Mouse (Mus musculus) heart, postnatal 10 days (tissue): ENCODE data around the gene Klrk1. TPM values are rescaled to one million over a fixed set of nuclear protein-coding genes. Genes with fewer than 3 reads are reported as not detected.
"Not testable (repeated sequence)": the region's sequence is repeated elsewhere in the genome, so short reads cannot be mapped to it uniquely, and the experiment has no call there.

Experiments
- DNase-seq, 2 experiments: peaks; one replicate each; pipeline ENCODE4 v3.0.0; 2021
- intact Hi-C: fragments of 180-260 bp; cut with DNase I; formaldehyde crosslinking; loops from one replicate; pipeline ENCODE4 v1.15.1; 2025
- total RNA-seq, 2 experiments: library from RNA; stranded (reverse); gene quantifications; 2 replicates each; pipeline ENCODE4 v1.2.3; 2021

Klrk1 gene
- total RNA-seq: not detected

DNA sequence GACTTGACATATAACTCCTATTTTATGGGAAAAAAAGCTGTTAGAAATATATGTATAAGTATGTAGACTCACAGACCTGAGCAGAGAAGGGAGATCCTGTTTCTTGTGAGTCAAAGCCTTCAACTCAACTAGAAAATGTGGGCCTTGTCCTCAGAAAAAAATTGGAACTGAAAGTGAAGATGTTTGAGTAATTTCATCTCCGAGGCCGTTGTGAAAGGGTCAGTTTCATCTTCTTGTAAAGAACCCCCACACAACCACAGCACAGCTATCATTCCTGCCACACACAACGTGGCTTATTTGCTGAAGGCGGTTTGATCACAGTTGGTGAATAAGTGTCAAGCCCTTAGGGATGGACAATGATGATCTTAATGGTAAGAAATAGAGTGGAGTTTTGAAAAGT lies at the start of gene Klrk1:
Klrk1 (minus strand) TSS at position 130 of the 400 bp plus-strand sequence.
- intact Hi-C loops: no loop called here
- DNase-seq: no peak

DNA sequence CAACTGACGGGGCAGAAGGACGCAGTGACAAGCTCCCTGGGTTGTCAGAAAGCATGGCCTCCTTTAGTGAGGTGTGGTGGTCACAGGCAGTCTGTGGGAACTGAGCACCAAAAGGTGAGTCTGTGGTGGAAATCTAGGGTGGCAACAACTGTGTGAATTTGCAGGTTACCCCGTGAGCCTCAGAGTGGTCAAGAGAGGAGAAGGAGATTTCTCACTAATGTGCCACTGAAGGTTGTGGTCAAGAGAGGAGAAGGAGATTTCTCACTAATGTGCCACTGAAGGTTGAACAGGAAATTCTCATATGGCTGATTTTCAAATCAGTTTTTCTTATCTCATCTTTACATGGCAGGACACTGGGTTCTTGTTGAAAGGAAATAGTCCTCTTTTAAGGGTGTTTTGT lies 37.6 kb upstream of the Klrk1 start:
- DNase-seq, intact Hi-C loops: not testable (repeated sequence)

DNA sequence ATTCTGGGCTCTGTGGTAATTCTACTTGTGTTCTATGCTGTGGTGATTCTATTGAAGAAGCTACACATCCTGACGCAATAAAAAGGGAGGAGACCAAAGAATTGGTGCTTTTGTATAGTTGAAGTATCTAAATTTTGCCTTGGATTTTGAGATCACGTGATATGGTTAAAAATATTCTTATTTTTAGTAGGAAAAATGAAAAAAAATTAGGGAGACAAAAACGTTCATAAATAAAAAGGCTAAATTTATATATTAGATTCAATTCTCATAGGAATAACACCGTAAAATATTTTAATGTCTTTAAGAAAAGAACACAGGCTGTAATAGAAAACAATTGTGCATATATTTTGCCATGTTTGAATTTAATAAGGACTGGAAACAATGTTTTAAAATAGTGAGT lies 36.9 kb upstream of the Klrk1 start, which contains the start of gene Klrc2:
Klrc2 (minus strand) TSS at position 101 of the 400 bp plus-strand sequence.
- intact Hi-C loops, DNase-seq: not testable (repeated sequence)

DNA sequence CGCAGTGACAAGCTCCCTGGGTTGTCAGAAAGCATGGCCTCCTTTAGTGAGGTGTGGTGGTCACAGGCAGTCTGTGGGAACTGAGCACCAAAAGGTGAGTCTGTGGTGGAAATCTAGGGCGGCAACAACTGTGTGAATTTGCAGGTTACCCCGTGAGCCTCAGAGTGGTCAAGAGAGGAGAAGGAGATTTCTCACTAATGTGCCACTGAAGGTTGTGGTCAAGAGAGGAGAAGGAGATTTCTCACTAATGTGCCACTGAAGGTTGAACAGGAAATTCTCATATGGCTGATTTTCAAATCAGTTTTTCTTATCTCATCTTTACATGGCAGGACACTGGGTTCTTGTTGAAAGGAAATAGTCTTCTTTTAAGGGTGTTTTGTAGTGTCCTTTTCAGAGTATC lies 20.4 kb upstream of the Klrk1 start:
- intact Hi-C loops, DNase-seq: not testable (repeated sequence)

DNA sequence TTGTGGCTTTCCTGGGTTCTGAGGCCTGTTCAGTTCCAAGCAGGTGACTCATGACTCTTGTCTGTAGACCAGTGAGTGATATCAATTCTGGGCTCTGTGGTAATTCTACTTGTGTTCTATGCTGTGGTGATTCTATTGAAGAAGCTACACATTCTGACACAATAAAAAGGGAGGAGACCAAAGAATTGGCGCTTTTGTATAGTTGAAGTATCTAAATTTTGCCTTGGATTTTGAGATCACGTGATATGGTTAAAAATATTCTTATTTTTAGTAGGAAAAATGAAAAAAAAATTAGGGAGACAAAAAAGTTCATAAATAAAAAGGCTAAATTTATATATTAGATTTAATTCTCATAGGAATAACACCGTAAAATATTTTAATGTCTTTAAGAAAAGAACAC lies 19.6 kb upstream of the Klrk1 start, which contains the start of gene Klrc3:
Klrc3 (minus strand) TSS at position 101 of the 400 bp plus-strand sequence.
- intact Hi-C loops, DNase-seq: not testable (repeated sequence)

DNA sequence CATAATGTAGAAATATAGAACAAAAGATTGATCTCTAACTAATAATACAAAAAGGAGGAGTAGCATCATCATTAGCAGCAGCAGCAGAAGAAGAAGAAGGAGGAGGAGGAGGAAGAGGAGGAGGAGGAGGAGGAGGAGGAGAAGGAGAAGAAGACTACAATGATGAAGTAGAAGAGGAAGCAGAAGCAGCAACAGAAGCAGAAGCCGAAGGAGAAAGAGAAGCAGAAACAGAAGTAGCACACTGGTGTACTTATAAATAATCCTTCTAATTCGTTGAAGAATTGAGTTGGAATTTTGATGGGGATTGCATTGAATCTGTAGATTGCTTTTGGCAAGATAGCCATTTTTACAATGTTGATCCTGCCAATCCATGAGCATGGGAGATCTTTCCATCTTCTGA lies 7.4 kb upstream of the Klrk1 start:
- DNase-seq, intact Hi-C loops: not testable (repeated sequence)

DNA sequence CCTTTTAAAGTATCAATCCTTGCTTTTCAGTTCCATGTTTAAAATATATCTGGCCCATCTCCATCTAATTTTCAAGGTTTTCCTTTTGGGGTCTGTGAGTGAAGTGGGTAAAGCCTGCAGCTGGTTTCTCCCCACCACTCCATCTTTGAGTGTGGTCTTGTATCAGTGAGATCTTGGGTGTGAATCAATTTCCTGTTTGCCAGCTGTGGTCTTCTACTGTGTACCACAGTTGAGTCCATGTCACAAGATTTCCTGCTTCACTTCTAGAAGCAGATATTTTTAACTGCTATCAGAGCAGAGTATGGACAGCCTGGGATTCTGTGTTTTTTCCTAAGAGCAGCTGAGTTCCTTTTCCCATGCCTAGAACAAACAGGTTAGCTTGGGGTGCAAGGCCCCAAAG lies 15.3 kb downstream of the Klrk1 start:
- no peak for DNase-seq
- intact Hi-C loops: no loop called here

DNA sequence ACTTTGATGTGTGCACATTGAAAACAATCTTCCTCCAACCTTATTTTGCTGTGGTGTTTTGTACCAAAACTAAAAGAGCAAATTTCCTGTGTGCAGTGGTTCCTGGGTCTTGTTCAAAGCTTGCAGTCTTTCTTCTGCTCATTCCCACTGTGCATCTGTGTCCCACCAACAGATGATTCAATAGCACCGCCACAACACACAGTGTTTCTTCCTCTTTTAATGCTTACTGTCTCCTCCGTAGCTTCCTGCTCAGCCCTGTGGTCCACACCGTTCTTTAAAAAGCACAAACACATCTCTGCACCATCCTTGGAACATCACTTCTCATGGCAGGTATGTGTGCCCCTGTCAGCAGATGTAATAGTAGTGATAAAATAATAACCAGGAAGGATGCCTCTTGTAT lies 32.2 kb downstream of the Klrk1 start, which contains the start of gene Klrd1:
Klrd1 (plus strand) TSS at position 275 of the 400 bp plus-strand sequence.
- intact Hi-C loops: no loop called here

DNA sequence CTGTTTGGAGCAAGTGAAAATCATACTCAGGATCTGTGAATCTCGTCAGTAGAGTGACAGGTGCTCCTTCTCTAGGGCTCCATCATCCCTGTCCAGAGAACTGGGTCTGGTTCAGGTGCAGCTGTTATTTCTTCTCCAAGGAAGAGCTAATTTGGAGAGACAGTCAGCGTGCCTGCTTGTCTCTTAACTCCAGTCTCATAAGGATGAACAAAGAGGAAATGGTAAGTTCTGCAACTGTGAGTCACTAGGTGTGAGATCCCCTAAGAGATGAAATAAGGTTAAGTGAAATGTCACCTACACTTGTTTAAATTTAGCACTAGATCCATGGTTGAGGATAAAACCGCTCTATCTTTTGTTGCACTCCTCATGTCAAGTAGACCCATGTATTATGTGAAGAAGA lies 40.6 kb downstream of the Klrk1 start:
- intact Hi-C loops: no loop called here
- no peak for DNase-seq

More for the DNA sequence above, 32.2 kb downstream of the Klrk1 start, which contains the start of gene Klrd1:
- DNase-seq: no peak

DNA sequence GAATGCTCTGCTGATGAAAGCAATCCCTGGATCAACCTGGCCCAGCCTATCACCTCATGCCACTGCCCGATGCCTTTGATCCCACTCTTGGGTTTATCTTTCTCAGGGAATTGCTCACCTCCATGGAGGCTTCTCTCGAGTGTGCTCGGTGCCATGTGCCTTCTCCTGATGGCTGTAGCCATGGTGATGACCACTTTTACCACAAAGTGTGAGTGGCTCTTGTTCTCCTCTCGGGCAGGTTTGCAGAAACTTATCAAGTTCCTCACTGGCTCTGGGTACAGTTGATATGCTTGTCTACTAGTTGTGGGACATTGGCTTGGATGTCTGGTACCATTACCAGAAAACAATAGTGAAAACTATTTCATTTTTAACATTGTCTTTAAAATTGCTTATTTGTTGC lies 41.8 kb downstream of the Klrk1 start:
- DNase-seq: no peak

DNA sequence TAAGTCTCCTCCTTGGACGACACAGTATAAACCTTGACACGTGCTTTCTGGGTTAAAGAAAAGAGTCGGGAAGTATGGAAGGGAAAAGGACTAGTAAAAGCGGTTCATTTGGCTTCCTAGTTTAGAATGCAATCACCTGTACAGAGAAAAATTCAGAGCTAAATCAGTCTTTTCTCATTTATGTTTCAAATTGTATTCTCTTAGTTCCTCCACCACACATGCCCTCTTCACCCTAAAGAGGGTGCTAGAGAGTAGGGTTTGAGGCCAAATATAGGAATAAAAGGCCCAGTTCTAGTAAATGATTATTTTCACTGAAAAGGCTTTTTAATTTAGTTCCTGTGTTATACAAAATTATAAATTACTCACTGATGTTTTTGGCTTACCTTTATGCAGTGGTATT lies 42.4 kb downstream of the Klrk1 start:
- intact Hi-C loops: no loop called here

More for the DNA sequence above, 41.8 kb downstream of the Klrk1 start:
- intact Hi-C loops: no loop called here

DNA sequence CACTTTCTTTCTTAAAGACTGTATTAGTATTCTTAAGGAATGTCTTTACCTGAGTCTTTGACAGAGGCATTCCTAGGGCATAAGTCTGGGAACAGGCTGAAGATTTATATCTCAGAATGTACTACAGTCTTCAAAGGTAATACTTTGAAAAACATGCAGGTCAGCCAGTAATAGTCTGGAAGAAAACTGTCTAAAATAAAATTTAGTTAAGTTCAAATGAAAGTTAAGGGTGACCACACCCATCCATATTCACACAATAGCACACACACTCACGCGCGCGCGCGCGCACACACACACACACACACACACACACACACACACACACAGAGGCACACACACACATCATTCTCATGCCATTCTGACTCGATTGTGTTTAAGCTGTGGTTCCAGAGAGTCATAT lies 46.1 kb downstream of the Klrk1 start, which contains the start of gene Klre1:
Klre1 (plus strand) TSS at position 301 of the 400 bp plus-strand sequence.
- intact Hi-C loops: no loop called here
- no peak for DNase-seq

More for the DNA sequence above, 42.4 kb downstream of the Klrk1 start:
- no peak for DNase-seq

DNA sequence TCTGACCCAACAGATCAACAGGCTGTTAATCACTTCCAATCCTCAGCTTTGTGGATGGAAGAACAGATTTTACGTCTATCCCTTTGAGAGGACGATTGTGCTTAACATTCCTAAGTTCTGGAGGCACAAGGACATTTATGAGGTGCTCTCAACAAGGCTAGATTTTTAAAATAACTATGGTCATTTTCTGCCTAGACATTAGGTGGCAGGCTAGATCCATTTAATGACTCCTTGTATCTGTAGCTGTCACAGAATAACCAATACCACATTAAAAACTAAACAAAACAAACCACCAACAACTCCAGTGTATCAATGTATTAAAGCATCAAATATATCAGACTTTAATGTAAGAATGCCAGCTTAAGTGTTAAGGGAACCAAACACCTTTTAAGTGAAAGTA lies 48.3 kb downstream of the Klrk1 start:
- intact Hi-C loops: loop anchor here (2.0 kb wide), 1 partner anchor 1775 kb away; no protein-coding TSS in a partner anchor
- peak; percentile 6 to 20 for DNase-seq

DNA sequence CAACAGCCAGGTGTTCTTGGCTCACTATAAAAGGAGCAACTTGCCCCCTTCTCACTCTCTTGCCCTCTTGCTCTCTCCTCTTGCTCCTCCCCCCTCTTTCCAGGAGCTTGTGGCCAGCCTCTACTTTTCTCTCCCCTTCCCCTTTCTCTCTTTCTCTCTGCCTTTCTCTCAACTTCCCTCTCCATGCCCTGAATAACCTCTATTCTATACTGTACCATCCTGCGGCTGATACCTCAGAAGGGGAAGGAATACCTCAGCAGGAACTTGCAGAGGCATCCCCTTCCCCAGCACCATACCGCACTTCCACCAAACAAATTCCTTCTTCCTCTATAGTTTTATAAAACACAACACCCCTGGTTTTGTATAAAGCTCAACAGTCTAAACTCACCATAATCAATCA lies 58.4 kb downstream of the Klrk1 start:
- no peak for DNase-seq
- intact Hi-C loops: no loop called here

Other genes with a start within 250 kb of the Klrk1 start
- gene Clec12b, start 238.0 kb downstream of the Klrk1 start, total RNA-seq: not detected
- 1 to 10 TPM in 1 of 2 experiments, under 1 TPM in 1; 0.97 to 1.4 TPM for gene Clec1b, start 226.6 kb downstream of the Klrk1 start, total RNA-seq
- under 1 TPM; 0.19 to 0.47 TPM for gene Clec9a, start 215.0 kb downstream of the Klrk1 start, total RNA-seq
- gene Clec1a, start 171.9 kb downstream of the Klrk1 start, total RNA-seq: 10 to 100 TPM; 16.3 to 16.7 TPM
- under 1 TPM; 0.07 to 0.17 TPM for gene Olr1, start 116.7 kb downstream of the Klrk1 start, total RNA-seq
- not detected for gene Tmem52b, start 111.3 kb downstream of the Klrk1 start, total RNA-seq
- 10 to 100 TPM; 62.1 to 72.6 TPM for gene Gabarapl1, start 90.7 kb downstream of the Klrk1 start, total RNA-seq
- gene Klre1, start 46.0 kb downstream of the Klrk1 start, total RNA-seq: not detected
- gene Klrd1, start 32.1 kb downstream of the Klrk1 start, total RNA-seq: not detected
- gene Klrc3, start 19.5 kb upstream of the Klrk1 start, total RNA-seq: not detected
- gene Klrc2, start 36.8 kb upstream of the Klrk1 start, total RNA-seq: not detected
- not detected for gene Klrc1, start 55.1 kb upstream of the Klrk1 start, total RNA-seq
- not detected for gene Klri1, start 93.3 kb upstream of the Klrk1 start, total RNA-seq
- gene Klri2, start 116.6 kb upstream of the Klrk1 start, total RNA-seq: not detected
- not detected for gene Gm156, start 160.4 kb upstream of the Klrk1 start, total RNA-seq
- gene Gm17631, start 238.8 kb upstream of the Klrk1 start, total RNA-seq: not detected